Mouse (Mus musculus): ENCODE measurements around the gene Slc10a1.

- TF ChIP-seq CTCF (IDR thresholded peaks at IDR 0.05 in 2 of 3, conservative IDR thresholded peaks at IDR 0.05 in 1 of 3; ENCODE audit: control insufficient read depth in 1 of 3, insufficient read depth in 1 of 3, low read depth in 2 of 3, low read length in 3 of 3, poor library complexity in 1 of 3, severe bottlenecking in 1 of 3) = no peak
- TF ChIP-seq MAX (IDR thresholded peaks at IDR 0.05; ENCODE audit: low read length) = no peak
- TF ChIP-seq POLR2A (IDR thresholded peaks at IDR 0.05; ENCODE audit: control insufficient read depth in 1 of 2, insufficient read depth in 1 of 2, low read depth in 1 of 2, low read length in 2 of 2, poor library complexity in 1 of 2) = no peak
- no peak for TF ChIP-seq GATA1 (IDR thresholded peaks at IDR 0.05; ENCODE audit: low read depth, low read length)
- TF ChIP-seq ZNF384 (IDR thresholded peaks at IDR 0.05; ENCODE audit: low read depth, low read length) = no peak
- no peak for TF ChIP-seq KAT2A (conservative IDR thresholded peaks at IDR 0.05; ENCODE audit: low read depth, low read length)
- TF ChIP-seq MYB (IDR thresholded peaks at IDR 0.05; ENCODE audit: low read depth, low read length) = no peak
Observed at GRCm38 (mm10) chr12:80990901-80991445, 22.5 kb upstream of the Slc10a1 start.

Measured in MEL (cell line).